Mouse (Mus musculus): ENCODE data around the gene Lin7c. TPM values are rescaled to one million over a fixed set of nuclear protein-coding genes. Genes with fewer than 3 reads are reported as not detected.
A peak's percentile ranks its signal among the peaks of the same experiment; 100 is the strongest.
"Not testable (repeated sequence)": the region's sequence is repeated elsewhere in the genome, so short reads cannot be mapped to it uniquely, and the experiment has no call there.

Lin7c gene
- 2.0 and 3.8 TPM in 2 replicates for polyA plus RNA-seq (2012; rRNA removed)

GRCm38 (mm10) chr2:109890597-109890996 lies at the start of gene Lin7c:
Lin7c (plus strand) TSS chr2:109890853.
- under 1% methylated on average over 42 of the region's 42 CpGs for WGBS
- Histone ChIP-seq H3K27me3 (ENCODE audit: control insufficient read depth, insufficient read depth, low read length) (no peaks in the 10 kb centered on the region), H3K4me1 (ENCODE audit: control insufficient read depth, insufficient read depth, insufficient read length, low read length) (no peaks in the 10 kb centered on the region), H3K36me3 (ENCODE audit: control insufficient read depth, insufficient read depth, low read length) (peaks cover 10% of the 10 kb centered on the region), H3K27ac (ENCODE audit: insufficient read depth, low read depth, low read length) (peak within 1 kb of the TSS; percentile 63), H3K4me3 (ENCODE audit: low read depth, low read length) (peak within 1 kb of the TSS; percentile 82)
- peak; percentile 78 for TF ChIP-seq POLR2A (IDR thresholded peaks at IDR 0.05; ENCODE audit: low read depth, low read length)
- no peak for TF ChIP-seq CTCF (IDR thresholded peaks at IDR 0.05; ENCODE audit: extremely low read depth, insufficient read length, insufficient replicate concordance, low read depth, low read length)

- 71% methylated on average over 4 of the region's 4 CpGs for WGBS
- Histone ChIP-seq H3K27ac (ENCODE audit: insufficient read depth, low read depth, low read length) (no peak overlapping the region), H3K4me3 (ENCODE audit: low read depth, low read length) (no peak overlapping the region), H3K36me3 (ENCODE audit: control insufficient read depth, insufficient read depth, low read length) (no peaks in the 10 kb centered on the region), H3K27me3 (ENCODE audit: control insufficient read depth, insufficient read depth, low read length) (no peaks in the 10 kb centered on the region), H3K4me1 (ENCODE audit: control insufficient read depth, insufficient read depth, insufficient read length, low read length) (no peaks in the 10 kb centered on the region)
- no peak for TF ChIP-seq CTCF (IDR thresholded peaks at IDR 0.05; ENCODE audit: extremely low read depth, insufficient read length, insufficient replicate concordance, low read depth, low read length)
- no peak for TF ChIP-seq POLR2A (IDR thresholded peaks at IDR 0.05; ENCODE audit: low read depth, low read length)
Observed at GRCm38 (mm10) chr2:109846401-109846800, 44.3 kb upstream of the Lin7c start.

GRCm38 (mm10) chr2:109848305-109848704 lies 42.3 kb upstream of the Lin7c start:
- no peaks in the 10 kb centered on the region for H3K27me3 ChIP-seq (ENCODE audit: control insufficient read depth, insufficient read depth, low read length)
- TF ChIP-seq CTCF (IDR thresholded peaks at IDR 0.05; ENCODE audit: extremely low read depth, insufficient read length, insufficient replicate concordance, low read depth, low read length) (no peak), POLR2A (IDR thresholded peaks at IDR 0.05; ENCODE audit: low read depth, low read length) (no peak)
- WGBS = 71% methylated on average over 4 of the region's 4 CpGs

GRCm38 (mm10) chr2:109848715-109849114 lies 41.9 kb upstream of the Lin7c start:
- no peaks in the 10 kb centered on the region for H3K4me1 ChIP-seq (ENCODE audit: control insufficient read depth, insufficient read depth, insufficient read length, low read length)
- H3K27ac ChIP-seq (ENCODE audit: insufficient read depth, low read depth, low read length) = no peak overlapping the region
- no peak overlapping the region for H3K4me3 ChIP-seq (ENCODE audit: low read depth, low read length)
- 60% methylated on average over 8 of the region's 8 CpGs for WGBS
- H3K36me3 ChIP-seq (ENCODE audit: control insufficient read depth, insufficient read depth, low read length) = no peaks in the 10 kb centered on the region
- TF ChIP-seq POLR2A (IDR thresholded peaks at IDR 0.05; ENCODE audit: low read depth, low read length) = no peak
- no peak for TF ChIP-seq CTCF (IDR thresholded peaks at IDR 0.05; ENCODE audit: extremely low read depth, insufficient read length, insufficient replicate concordance, low read depth, low read length)
- H3K27me3 ChIP-seq (ENCODE audit: control insufficient read depth, insufficient read depth, low read length) = no peaks in the 10 kb centered on the region

More at GRCm38 (mm10) chr2:109848305-109848704, 42.3 kb upstream of the Lin7c start:
- no peaks in the 10 kb centered on the region for H3K4me1 ChIP-seq (ENCODE audit: control insufficient read depth, insufficient read depth, insufficient read length, low read length)
- no peaks in the 10 kb centered on the region for H3K36me3 ChIP-seq (ENCODE audit: control insufficient read depth, insufficient read depth, low read length)
- no peak overlapping the region for H3K4me3 ChIP-seq (ENCODE audit: low read depth, low read length)
- no peak overlapping the region for H3K27ac ChIP-seq (ENCODE audit: insufficient read depth, low read depth, low read length)

GRCm38 (mm10) chr2:109855601-109856000 lies 35.1 kb upstream of the Lin7c start:
- Histone ChIP-seq H3K4me3 (ENCODE audit: low read depth, low read length) (no peak overlapping the region), H3K27me3 (ENCODE audit: control insufficient read depth, insufficient read depth, low read length) (no peaks in the 10 kb centered on the region; the same call in 1 of the 2 replicates), H3K4me1 (ENCODE audit: control insufficient read depth, insufficient read depth, insufficient read length, low read length) (no peaks in the 10 kb centered on the region), H3K27ac (ENCODE audit: insufficient read depth, low read depth, low read length) (no peak overlapping the region), H3K36me3 (ENCODE audit: control insufficient read depth, insufficient read depth, low read length) (no peaks in the 10 kb centered on the region)
- TF ChIP-seq CTCF (IDR thresholded peaks at IDR 0.05; ENCODE audit: extremely low read depth, insufficient read length, insufficient replicate concordance, low read depth, low read length) (no peak), POLR2A (IDR thresholded peaks at IDR 0.05; ENCODE audit: low read depth, low read length) (no peak)
- 75% methylated on average over 5 of the region's 5 CpGs for WGBS

GRCm38 (mm10) chr2:109859671-109860070 lies 31.0 kb upstream of the Lin7c start:
- no peaks in the 10 kb centered on the region; the same call in 1 of the 2 replicates for H3K27me3 ChIP-seq (ENCODE audit: control insufficient read depth, insufficient read depth, low read length)
- WGBS = 59% methylated on average over 2 of the region's 2 CpGs
- H3K4me1 ChIP-seq (ENCODE audit: control insufficient read depth, insufficient read depth, insufficient read length, low read length) = no peaks in the 10 kb centered on the region; the same call in 1 of the 2 replicates
- TF ChIP-seq POLR2A (IDR thresholded peaks at IDR 0.05; ENCODE audit: low read depth, low read length) (no peak), CTCF (IDR thresholded peaks at IDR 0.05; ENCODE audit: extremely low read depth, insufficient read length, insufficient replicate concordance, low read depth, low read length) (no peak)
- H3K4me3 ChIP-seq (ENCODE audit: low read depth, low read length) = no peak overlapping the region
- H3K36me3 ChIP-seq (ENCODE audit: control insufficient read depth, insufficient read depth, low read length) = no peaks in the 10 kb centered on the region
- no peak overlapping the region for H3K27ac ChIP-seq (ENCODE audit: insufficient read depth, low read depth, low read length)

GRCm38 (mm10) chr2:109860832-109861231 lies 29.8 kb upstream of the Lin7c start:
- no peaks in the 10 kb centered on the region; the same call in 1 of the 2 replicates for H3K4me1 ChIP-seq (ENCODE audit: control insufficient read depth, insufficient read depth, insufficient read length, low read length)
- H3K36me3 ChIP-seq (ENCODE audit: control insufficient read depth, insufficient read depth, low read length) = no peaks in the 10 kb centered on the region
- no peak overlapping the region for H3K4me3 ChIP-seq (ENCODE audit: low read depth, low read length)
- H3K27ac ChIP-seq (ENCODE audit: insufficient read depth, low read depth, low read length) = no peak overlapping the region
- no peaks in the 10 kb centered on the region; the same call in 1 of the 2 replicates for H3K27me3 ChIP-seq (ENCODE audit: control insufficient read depth, insufficient read depth, low read length)
- WGBS = 88% methylated on average over 3 of the region's 3 CpGs
- no peak for TF ChIP-seq POLR2A (IDR thresholded peaks at IDR 0.05; ENCODE audit: low read depth, low read length)
- no peak for TF ChIP-seq CTCF (IDR thresholded peaks at IDR 0.05; ENCODE audit: extremely low read depth, insufficient read length, insufficient replicate concordance, low read depth, low read length)

- WGBS = 61% methylated on average over 4 of the region's 4 CpGs
- not testable (repeated sequence) for H3K27ac ChIP-seq (ENCODE audit: insufficient read depth, low read depth, low read length); H3K36me3 ChIP-seq (ENCODE audit: control insufficient read depth, insufficient read depth, low read length); H3K27me3 ChIP-seq (ENCODE audit: control insufficient read depth, insufficient read depth, low read length); H3K4me1 ChIP-seq (ENCODE audit: control insufficient read depth, insufficient read depth, insufficient read length, low read length); H3K4me3 ChIP-seq (ENCODE audit: low read depth, low read length)
Observed at GRCm38 (mm10) chr2:109879429-109879828, 11.2 kb upstream of the Lin7c start.

All from small intestine, adult 2 months (tissue).